Mouse (Mus musculus) ovary, postnatal 10 days (tissue): ENCODE measurements around the gene Ndufb10.
"Not testable (repeated sequence)": the region's sequence is repeated elsewhere in the genome, so short reads cannot be mapped to it uniquely, and the experiment has no call there.

Experiments used
- DNase-seq: peaks from one replicate; pipeline ENCODE4 v3.0.0; 2022; ENCODE audit warnings: low spot score

The Ndufb10 gene

GRCm38 (mm10) chr17:24733434-24734050 is 9.3 kb upstream of the Ndufb10 start:
- no peak for DNase-seq

GRCm38 (mm10) chr17:24732233-24732935 is 8.1 kb upstream of the Ndufb10 start:
- DNase-seq: no peak

DNA sequence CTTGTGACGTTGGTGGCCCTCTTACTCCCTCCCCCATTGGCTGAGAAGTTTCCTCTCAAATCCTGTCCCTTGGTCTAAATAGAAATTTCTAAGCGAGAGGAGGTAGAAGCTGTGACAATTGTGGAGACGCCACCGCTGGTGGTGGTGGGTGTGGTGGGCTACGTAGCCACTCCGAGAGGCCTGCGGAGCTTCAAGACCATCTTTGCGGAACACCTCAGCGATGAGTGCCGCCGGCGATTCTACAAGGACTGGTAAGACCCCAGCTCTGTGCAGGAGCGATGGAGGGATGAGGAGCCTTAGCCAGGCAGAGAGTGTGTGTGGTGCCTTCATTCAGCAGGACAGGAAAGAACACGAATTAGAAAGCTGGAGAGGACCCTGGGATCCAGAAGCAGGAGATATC is 6.5 kb upstream of the Ndufb10 start:
- no peak for DNase-seq

DNA sequence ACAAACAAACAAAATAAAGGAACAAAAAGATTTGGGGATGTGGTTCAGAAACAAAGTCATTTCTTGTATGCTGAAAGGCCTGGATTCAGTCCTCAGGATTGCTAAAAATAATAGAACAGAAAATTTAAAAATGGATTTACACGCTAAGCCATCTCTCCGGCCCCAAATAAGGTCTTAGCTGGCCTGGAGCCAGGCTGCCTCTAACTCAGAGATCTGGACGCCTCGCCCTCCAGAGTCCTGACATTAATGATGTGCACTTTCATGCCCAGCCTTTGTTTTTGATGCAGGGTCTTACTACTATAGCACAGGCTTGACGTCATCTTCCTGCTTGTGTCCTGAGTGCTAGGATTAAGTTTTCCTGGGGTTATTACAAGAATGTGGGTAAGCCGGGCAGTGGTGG is 4.8 kb upstream of the Ndufb10 start:
- no peak for DNase-seq

DNA sequence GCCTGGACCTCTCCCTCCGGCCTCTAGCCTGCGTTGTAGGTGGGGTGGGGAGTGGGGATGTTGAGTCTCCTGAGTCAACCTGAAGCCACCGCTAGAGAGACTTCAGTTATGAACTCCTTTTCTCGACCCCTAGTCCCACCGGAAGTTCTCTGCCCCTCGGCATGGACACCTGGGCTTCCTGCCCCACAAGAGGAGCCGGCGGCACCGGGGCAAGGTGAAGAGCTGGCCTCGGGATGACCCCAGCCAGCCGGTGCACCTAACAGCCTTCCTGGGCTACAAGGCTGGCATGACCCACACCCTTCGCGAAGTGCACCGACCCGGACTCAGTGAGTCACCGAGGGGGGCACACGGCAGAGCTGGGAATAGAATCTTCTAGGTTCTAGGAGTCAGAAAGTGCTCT is 3.9 kb upstream of the Ndufb10 start:
- no peak for DNase-seq

DNA sequence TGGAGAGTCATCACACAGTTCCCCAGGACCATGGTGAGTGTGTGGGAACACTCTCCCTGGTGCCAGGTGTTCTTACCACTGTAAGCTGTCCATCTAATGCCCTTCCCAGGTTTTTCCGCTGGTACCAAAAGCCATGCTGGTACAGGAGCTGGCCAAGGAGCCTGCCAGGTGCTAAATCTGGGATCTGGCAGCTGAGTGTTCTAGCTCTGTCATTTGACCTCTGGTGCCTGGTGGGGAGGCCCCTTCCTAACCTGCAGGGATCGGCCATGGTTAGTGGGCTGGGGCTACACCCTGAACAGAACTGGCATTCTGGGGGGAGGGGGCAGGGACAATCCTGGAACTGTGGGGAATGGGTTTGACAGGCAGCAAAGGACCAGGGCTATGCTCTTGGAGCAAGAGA is 3.3 kb upstream of the Ndufb10 start, which contains the start of gene Rpl3l:
TSS of gene Rpl3l (plus strand) at position 203 of the 400 bp plus-strand sequence.
- no peak for DNase-seq

- no peak for DNase-seq
These were observed 1.5 kb upstream of the Ndufb10 start for GRCm38 (mm10) chr17:24725637-24726390.

- no peak for DNase-seq
These were observed 447 bp downstream of the Ndufb10 start for GRCm38 (mm10) chr17:24723881-24724180.

GRCm38 (mm10) chr17:24723122-24723880 is 977 bp downstream of the Ndufb10 start:
- no peak for DNase-seq

- no peak for DNase-seq
These were observed 1.9 kb downstream of the Ndufb10 start for GRCm38 (mm10) chr17:24722220-24722924.

DNA sequence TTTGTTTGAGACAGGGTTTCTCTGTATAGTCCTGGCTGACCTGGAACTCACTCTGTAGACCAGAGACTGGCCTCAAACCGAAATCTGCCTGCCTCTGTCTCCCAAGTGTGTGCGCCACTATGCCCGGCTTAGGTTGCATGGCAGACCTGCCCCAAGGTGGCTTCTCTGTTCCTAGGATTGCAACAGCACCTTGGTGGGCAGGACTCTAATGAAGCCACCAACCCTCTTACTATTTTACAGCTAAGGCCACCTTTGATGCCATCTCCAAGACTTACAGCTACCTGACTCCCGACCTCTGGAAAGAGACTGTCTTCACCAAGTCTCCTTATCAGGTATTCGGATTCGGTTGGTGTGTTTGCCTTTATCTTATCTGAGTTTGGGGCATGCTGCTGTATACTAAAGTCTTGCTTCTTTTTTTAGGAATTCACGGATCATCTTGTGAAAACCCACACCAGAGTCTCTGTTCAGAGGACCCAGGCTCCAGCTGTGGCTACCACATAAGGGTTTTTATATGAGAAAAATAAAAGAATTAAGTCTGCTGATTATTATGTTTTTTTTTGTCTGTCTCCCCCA is 2.8 kb downstream of the Ndufb10 start:
- not testable (repeated sequence) for DNase-seq

DNA sequence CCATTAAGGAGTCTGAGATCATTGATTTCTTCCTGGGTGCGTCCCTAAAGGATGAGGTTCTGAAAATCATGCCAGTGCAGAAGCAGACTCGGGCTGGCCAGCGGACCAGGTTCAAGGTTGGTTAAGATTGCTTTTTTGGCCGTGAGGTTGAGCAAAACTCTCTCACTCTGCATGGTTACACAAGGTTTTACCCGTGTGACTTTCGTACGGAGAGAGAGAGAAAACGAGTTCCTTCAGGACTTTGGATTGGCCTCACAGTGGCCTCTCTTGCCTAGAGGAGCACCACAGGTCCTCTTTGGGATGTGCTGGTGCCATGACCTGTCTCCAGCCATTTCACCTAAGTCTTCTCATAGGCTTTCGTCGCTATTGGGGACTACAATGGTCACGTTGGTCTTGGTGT is 3.7 kb downstream of the Ndufb10 start:
- DNase-seq: not testable (repeated sequence)

DNA sequence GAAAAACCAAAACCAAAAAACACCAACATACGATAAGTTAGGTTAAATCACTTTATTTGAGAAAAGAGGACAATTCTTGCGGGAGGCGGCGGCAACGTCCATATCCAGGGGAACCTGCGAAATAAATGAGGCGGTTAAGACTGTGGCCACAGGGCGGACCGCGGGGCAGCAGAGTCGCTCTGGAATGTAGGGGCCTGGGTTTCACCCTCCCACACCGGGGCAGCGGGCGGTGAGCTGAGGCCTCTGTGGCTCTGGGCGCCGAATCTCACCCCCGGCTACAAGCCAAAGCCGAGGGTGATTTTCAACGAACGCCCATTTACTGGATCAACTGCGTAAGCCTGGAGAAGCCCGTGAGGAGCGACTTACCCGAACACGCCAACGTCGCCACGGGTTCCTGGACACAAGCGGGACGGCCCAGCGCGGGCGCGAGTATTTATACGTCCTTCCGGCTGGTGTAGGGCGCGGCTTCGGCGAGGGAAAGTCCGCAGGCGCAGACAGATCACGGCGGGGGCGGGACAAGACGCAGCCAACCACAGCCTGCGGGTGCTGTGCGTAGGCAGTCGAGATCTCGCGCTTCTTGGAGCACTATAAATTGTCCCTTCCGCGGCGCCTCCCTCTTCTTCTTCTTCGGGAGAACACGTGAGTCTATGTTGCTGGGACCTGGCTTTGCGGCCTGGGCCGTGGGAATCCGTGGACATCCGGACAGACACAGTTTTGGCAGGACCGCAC is 4.6 kb downstream of the Ndufb10 start:
- DNase-seq: peak; percentile 92

DNA sequence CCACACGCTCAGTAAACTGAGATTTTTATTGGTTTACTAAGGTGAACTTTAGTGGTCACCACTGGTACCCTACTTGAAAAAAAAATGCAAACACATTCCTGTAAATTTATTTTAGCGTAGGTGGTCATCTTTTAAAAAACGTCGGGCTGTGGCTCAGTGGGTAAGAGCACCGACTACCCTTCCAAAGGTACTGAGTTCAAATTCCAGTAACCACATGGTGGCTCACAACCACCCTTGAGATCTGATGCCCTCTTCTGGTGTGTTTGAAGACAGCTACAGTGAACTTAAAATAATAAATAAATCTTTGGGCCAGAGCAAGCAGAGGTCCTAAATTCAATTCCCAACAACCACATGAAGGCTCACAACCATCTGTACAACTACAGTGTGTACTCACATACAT is 5.3 kb downstream of the Ndufb10 start:
- DNase-seq: not testable (repeated sequence)

GRCm38 (mm10) chr17:24717943-24718342 is 6.3 kb downstream of the Ndufb10 start, which contains the start of the genes Rnf151 and Rps2:
Gene Rnf151, minus strand, starts transcription at chr17:24718063.
Gene Rps2, plus strand, starts transcription at chr17:24718116.
- no peak for DNase-seq

DNA sequence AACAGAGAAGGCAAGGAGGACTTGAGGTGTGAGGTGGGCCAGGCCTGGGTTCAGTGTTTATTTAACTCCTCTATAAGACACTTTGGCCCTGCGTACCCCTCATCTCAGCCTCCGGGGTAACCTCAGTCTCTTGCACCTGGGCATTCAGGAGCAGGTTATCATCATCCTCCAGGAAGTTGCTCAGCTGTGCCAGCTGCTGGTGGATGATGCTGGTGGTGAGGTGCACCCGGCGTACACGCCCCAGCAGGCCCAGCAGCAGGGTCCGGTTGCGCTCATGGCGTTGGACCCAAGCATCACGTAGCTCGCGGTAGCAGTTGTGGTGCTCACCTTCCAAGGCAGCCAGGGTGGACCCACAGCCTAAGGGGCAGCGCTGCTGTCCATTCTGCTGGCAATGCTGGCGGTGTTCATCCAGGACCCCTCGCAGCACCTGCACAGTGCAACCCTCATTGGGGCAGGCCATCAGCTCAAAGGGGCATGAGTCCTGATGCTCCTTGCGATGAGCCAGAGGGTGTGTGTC is 8.1 kb downstream of the Ndufb10 start:
- DNase-seq: no peak

GRCm38 (mm10) chr17:24715556-24715955 is 8.7 kb downstream of the Ndufb10 start:
- DNase-seq: no peak

GRCm38 (mm10) chr17:24708646-24709045 is 15.6 kb downstream of the Ndufb10 start:
- no peak for DNase-seq

DNA sequence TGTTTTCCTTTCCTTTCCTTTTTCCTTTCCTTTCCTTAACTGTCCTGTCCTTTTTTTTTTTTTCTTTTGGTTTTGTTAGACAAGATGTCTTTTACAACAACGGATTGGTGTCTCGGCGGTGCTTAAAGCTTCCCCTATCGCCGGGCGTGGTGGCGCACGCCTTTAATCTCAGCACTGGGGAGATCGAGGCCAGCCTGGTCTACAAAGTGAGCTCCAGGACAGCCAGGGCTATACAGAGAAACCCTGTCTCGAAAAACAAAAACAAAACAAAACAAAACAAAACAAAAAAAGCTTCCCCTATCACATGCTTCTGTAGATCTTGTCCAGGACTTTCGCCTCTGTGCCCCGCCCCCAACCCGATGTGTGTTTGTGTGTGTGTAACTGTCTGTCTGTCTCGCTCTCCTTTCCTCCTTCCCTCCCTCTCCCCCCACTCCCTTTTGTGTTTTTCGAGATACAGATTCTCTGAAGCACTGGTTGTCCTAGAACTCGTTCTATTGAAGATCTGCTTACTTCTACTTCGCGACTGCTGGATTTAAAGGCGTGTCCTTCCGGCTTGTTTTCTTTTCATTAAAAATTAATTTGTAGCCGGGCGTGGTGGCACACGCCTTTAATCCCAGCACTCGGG is 16.4 kb downstream of the Ndufb10 start:
- no peak for DNase-seq
